Mouse (Mus musculus) layer of hippocampus, postnatal 36 days (tissue): Measurements from ENCODE around the gene Mfap2. TPM values are rescaled to one million over a fixed set of nuclear protein-coding genes. Genes with fewer than 3 reads are reported as not detected.
A peak's percentile ranks its signal among the peaks of the same experiment; 100 is the strongest.

Experiments
- DNase-seq, 2 experiments: peaks; one replicate each; pipeline ENCODE4 v3.0.0; 2022
- total RNA-seq, 2 experiments: library from RNA; stranded (reverse); gene quantifications; 2 replicates each; pipeline ENCODE4 v1.2.3; 2021

Mfap2 gene
- 1 to 10 TPM; 5.7 to 5.8 TPM for total RNA-seq

GRCm38 (mm10) chr4:141010118-141010517, at the start of gene Mfap2:
Gene Mfap2, plus strand, starts transcription at chr4:141010418.
- DNase-seq = no peak

GRCm38 (mm10) chr4:140960781-140961466, 49.3 kb upstream of the Mfap2 start, which contains the start of gene Sdhb:
Gene Sdhb, plus strand, starts transcription at chr4:140961203.
- peak; percentile 97 for DNase-seq

GRCm38 (mm10) chr4:140961467-140962206, 48.6 kb upstream of the Mfap2 start:
- no peak for DNase-seq

- DNase-seq = no peak
Measured at GRCm38 (mm10) chr4:140962207-140962909, 47.9 kb upstream of the Mfap2 start.

- DNase-seq = no peak
Measured at GRCm38 (mm10) chr4:140962950-140963349, 47.3 kb upstream of the Mfap2 start.

GRCm38 (mm10) chr4:140963941-140964597, 46.1 kb upstream of the Mfap2 start:
- DNase-seq = no peak

GRCm38 (mm10) chr4:140964620-140965019, 45.6 kb upstream of the Mfap2 start:
- peak; percentile 70 to 78 for DNase-seq

GRCm38 (mm10) chr4:140967386-140968159, 42.6 kb upstream of the Mfap2 start:
- no peak for DNase-seq

- no peak for DNase-seq
Measured at GRCm38 (mm10) chr4:140971691-140972090, 38.5 kb upstream of the Mfap2 start.

GRCm38 (mm10) chr4:140974408-140974807, 35.8 kb upstream of the Mfap2 start:
- no peak for DNase-seq

GRCm38 (mm10) chr4:140975356-140975755, 34.9 kb upstream of the Mfap2 start:
- DNase-seq = no peak

- no peak for DNase-seq
Measured at GRCm38 (mm10) chr4:140977278-140977677, 32.9 kb upstream of the Mfap2 start.

GRCm38 (mm10) chr4:140977886-140978692, 32.1 kb upstream of the Mfap2 start:
- no peak for DNase-seq

GRCm38 (mm10) chr4:140981605-140982004, 28.6 kb upstream of the Mfap2 start:
- DNase-seq = no peak

- DNase-seq = no peak
Measured at GRCm38 (mm10) chr4:140982808-140983207, 27.4 kb upstream of the Mfap2 start.

- DNase-seq = peak; percentile 31 to 44
Measured at GRCm38 (mm10) chr4:140983442-140983841, 26.8 kb upstream of the Mfap2 start.

- DNase-seq = no peak
Measured at GRCm38 (mm10) chr4:140984544-140984943, 25.7 kb upstream of the Mfap2 start.

GRCm38 (mm10) chr4:140986024-140986710, 24.1 kb upstream of the Mfap2 start:
- DNase-seq = no peak

- DNase-seq = peak; percentile 93
Measured at GRCm38 (mm10) chr4:140986711-140987395, 23.4 kb upstream of the Mfap2 start, which contains the start of gene Atp13a2. Gene Atp13a2, plus strand, starts transcription at chr4:140986873.

- no peak for DNase-seq
Measured at GRCm38 (mm10) chr4:140987476-140987875, 22.7 kb upstream of the Mfap2 start.
